Mouse (Mus musculus) hindbrain, postnatal 0 days (tissue): ENCODE measurements around the gene Mapkapk2. TPM values are rescaled to one million over a fixed set of nuclear protein-coding genes. Genes with fewer than 3 reads are reported as not detected.

Source experiments
- ATAC-seq: fragments of 200-750 bp; cut with Nextera tagmentation; 2 replicates; pipeline ENCODE4 v1.8.0; 2017; ENCODE audit warnings: mild to moderate bottlenecking, moderate TSS enrichment, moderate library complexity
- DNase-seq: peaks from one replicate; pipeline ENCODE4 v3.0.0-alpha.2; 2015; ENCODE audit warnings: low spot score
- H3K27ac ChIP-seq: fragments of 300-500 bp; sonication (generic); 2 replicates; pipeline ENCODE4 v1.5.1; 2014; ENCODE audit warnings: mild to moderate bottlenecking
- H3K27me3 ChIP-seq: fragments of 300-500 bp; sonication (generic); 2 replicates; pipeline ENCODE4 v1.6.1; 2014; ENCODE audit warnings: low read length, mixed read lengths; ENCODE audit not compliant: insufficient read depth
- H3K36me3 ChIP-seq: fragments of 300-500 bp; sonication (generic); 2 replicates; pipeline ENCODE4 v1.6.1; 2014; ENCODE audit warnings: low read length, mixed read lengths; ENCODE audit not compliant: insufficient read depth
- H3K4me1 ChIP-seq: fragments of 300-500 bp; sonication (generic); 2 replicates; pipeline ENCODE4 v1.6.1; 2014; ENCODE audit warnings: antibody characterized with exemption, low read length, mixed read lengths; ENCODE audit not compliant: insufficient read depth
- H3K4me2 ChIP-seq: fragments of 300-500 bp; sonication (generic); 2 replicates; pipeline ENCODE4 v1.6.1; 2014; ENCODE audit warnings: low read depth, mild to moderate bottlenecking, low read length, moderate library complexity, mixed read lengths
- H3K4me3 ChIP-seq: fragments of 300-500 bp; sonication (generic); 2 replicates; pipeline ENCODE4 v1.5.1; 2014; ENCODE audit warnings: low read length
- H3K9ac ChIP-seq: fragments of 300-500 bp; sonication (generic); replicated peaks from 2 replicates; pipeline ENCODE4 v1.6.1; 2014; ENCODE audit warnings: mild to moderate bottlenecking, low read length, moderate library complexity, mixed read lengths
- H3K9me3 ChIP-seq: fragments of 300-500 bp; sonication (generic); 2 replicates; pipeline ENCODE4 v1.6.1; 2016; ENCODE audit warnings: low read length, mixed read lengths
- CTCF ChIP-seq: IDR thresholded peaks from 2 replicates; pipeline ENCODE4 v1.5.1; 2016; ENCODE audit warnings: antibody characterized with exemption, control low read depth, low read depth
- WGBS: fragments of 180-500 bp; shearing (Covaris S2); extraction: QIAGEN DNeasy Blood & Tissue Kit; methylation state at CpG from one replicate; pipeline ENCODE4 v1.1.7; 2014; 5-methylcytosine and 5-hydroxymethylcytosine counted together
- polyA plus RNA-seq: library from polyadenylated mRNA; unstranded; fragments of >200 nt; fragmentation: Nextera tagmentation; extraction: Ambion mirVana; gene quantifications from 2 replicates; pipeline ENCODE4 v1.2.1, GENCODE M21; 2015
- total RNA-seq: library from RNA; depleted of rRNA; stranded (reverse); fragments of >200 nt; gene quantifications from 2 replicates; pipeline ENCODE4 v1.2.3, GENCODE M21; 2014

Mapkapk2 gene
- total and polyA plus RNA-seq, 2 experiments from 2014 or later: 21.2 to 71.1 TPM

- 90% methylated on average over 4 of the region's 4 CpGs for WGBS
- DNase-seq (no peak), ATAC-seq (no peak)
- Histone ChIP-seq H3K27ac (no peak overlapping the region), H3K36me3 (peaks cover 25% of the 10 kb centered on the region; the same call in 1 of the 2 replicates), H3K9ac (no peak overlapping the region), H3K4me1 (0 out of 2 replicates have a peak, but pooled peaks cover 4% of the 10 kb centered on the region), H3K4me3 (no peak overlapping the region), H3K4me2 (no peak overlapping the region), H3K27me3 (no peaks in the 10 kb centered on the region), H3K9me3 (no peaks in the 10 kb centered on the region)
- TF ChIP-seq CTCF: no peak
Measured at GRCm38 (mm10) chr1:131054251-131054650, 43.4 kb downstream of the Mapkapk2 start.

- Histone ChIP-seq H3K27ac (no peak overlapping the region), H3K4me2 (no peak overlapping the region), H3K9me3 (no peaks in the 10 kb centered on the region), H3K36me3 (peaks cover 25% of the 10 kb centered on the region; the same call in 1 of the 2 replicates), H3K4me3 (no peak overlapping the region), H3K9ac (no peak overlapping the region), H3K4me1 (no peaks in the 10 kb centered on the region), H3K27me3 (no peaks in the 10 kb centered on the region)
- WGBS: 54% methylated on average over 4 of the region's 4 CpGs
- DNase-seq (no peak), ATAC-seq (peak; percentile 43)
- no peak for TF ChIP-seq CTCF
Measured at GRCm38 (mm10) chr1:131053656-131054055, 44.0 kb downstream of the Mapkapk2 start.

GRCm38 (mm10) chr1:131053239-131053638 lies 44.4 kb downstream of the Mapkapk2 start:
- H3K4me3 ChIP-seq: no peak overlapping the region
- no peak overlapping the region; the same call in 1 of the 2 replicates for H3K9ac ChIP-seq
- H3K27me3 ChIP-seq: no peaks in the 10 kb centered on the region
- no peak overlapping the region for H3K27ac ChIP-seq
- no peaks in the 10 kb centered on the region for H3K9me3 ChIP-seq
- DNase-seq: peak; percentile 93
- peaks cover 25% of the 10 kb centered on the region; the same call in 1 of the 2 replicates for H3K36me3 ChIP-seq
- TF ChIP-seq CTCF: peak; percentile 91
- no peak overlapping the region for H3K4me2 ChIP-seq
- H3K4me1 ChIP-seq: no peaks in the 10 kb centered on the region
- ATAC-seq: peak; percentile 79
- under 1% methylated on average over 8 of the region's 8 CpGs for WGBS

GRCm38 (mm10) chr1:131051073-131051472 lies 46.6 kb downstream of the Mapkapk2 start:
- TF ChIP-seq CTCF: no peak
- 37% methylated on average over 7 of the region's 7 CpGs for WGBS
- no peak overlapping the region for H3K4me2 ChIP-seq
- no peak overlapping the region for H3K27ac ChIP-seq
- H3K9ac ChIP-seq: no peak overlapping the region
- DNase-seq (no peak), ATAC-seq (no peak)
- H3K9me3 ChIP-seq: no peaks in the 10 kb centered on the region
- no peak overlapping the region for H3K4me3 ChIP-seq
- H3K36me3 ChIP-seq: peaks cover 9% of the 10 kb centered on the region; the same call in 1 of the 2 replicates
- no peaks in the 10 kb centered on the region for H3K4me1 ChIP-seq
- H3K27me3 ChIP-seq: no peaks in the 10 kb centered on the region

- H3K27me3 ChIP-seq: no peaks in the 10 kb centered on the region
- ATAC-seq: no peak
Measured at GRCm38 (mm10) chr1:131050617-131051016, 47.0 kb downstream of the Mapkapk2 start.

GRCm38 (mm10) chr1:131050011-131050410 lies 47.6 kb downstream of the Mapkapk2 start:
- H3K27me3 ChIP-seq: no peaks in the 10 kb centered on the region
- no peaks in the 10 kb centered on the region for H3K9me3 ChIP-seq
- no peaks in the 10 kb centered on the region for H3K4me1 ChIP-seq
- DNase-seq (no peak), ATAC-seq (no peak)
- no peaks in the 10 kb centered on the region; the same call in 1 of the 2 replicates for H3K36me3 ChIP-seq
- no peak overlapping the region for H3K4me3 ChIP-seq
- H3K9ac ChIP-seq: no peak overlapping the region
- no peak for TF ChIP-seq CTCF
- WGBS: 88% methylated on average over 5 of the region's 5 CpGs
- H3K4me2 ChIP-seq: no peak overlapping the region
- H3K27ac ChIP-seq: no peak overlapping the region

More at GRCm38 (mm10) chr1:131050617-131051016, 47.0 kb downstream of the Mapkapk2 start:
- Histone ChIP-seq H3K4me2 (no peak overlapping the region), H3K36me3 (peaks cover 4% of the 10 kb centered on the region; the same call in 1 of the 2 replicates), H3K4me1 (no peaks in the 10 kb centered on the region), H3K4me3 (no peak overlapping the region), H3K9ac (no peak overlapping the region), H3K27ac (no peak overlapping the region), H3K9me3 (no peaks in the 10 kb centered on the region)
- no peak for DNase-seq
- WGBS: 88% methylated on average over 5 of the region's 5 CpGs
- 0 out of 2 replicates have a peak, but pooled peaks have one; percentile 26 for TF ChIP-seq CTCF

- no peak for TF ChIP-seq CTCF
- Histone ChIP-seq H3K27me3 (no peaks in the 10 kb centered on the region), H3K27ac (no peak overlapping the region), H3K9ac (no peak overlapping the region), H3K4me2 (no peak overlapping the region), H3K36me3 (no peaks in the 10 kb centered on the region; the same call in 1 of the 2 replicates), H3K4me3 (no peak overlapping the region), H3K9me3 (no peaks in the 10 kb centered on the region), H3K4me1 (no peaks in the 10 kb centered on the region)
- DNase-seq: no peak
- WGBS: 90% methylated on average over 5 of the region's 5 CpGs
- no peak for ATAC-seq
Measured at GRCm38 (mm10) chr1:131049361-131049806, 48.2 kb downstream of the Mapkapk2 start.
